Mouse (Mus musculus): ENCODE measurements at regions not wholly inside any gene's neighbourhood (a gene's known extent, or its start where the extent isn't known, plus 50 kb on each side); places are given as distances from the start of the nearest gene placed in this dataset.
A peak's percentile ranks its signal among the peaks of the same experiment; 100 is the strongest.

DNA sequence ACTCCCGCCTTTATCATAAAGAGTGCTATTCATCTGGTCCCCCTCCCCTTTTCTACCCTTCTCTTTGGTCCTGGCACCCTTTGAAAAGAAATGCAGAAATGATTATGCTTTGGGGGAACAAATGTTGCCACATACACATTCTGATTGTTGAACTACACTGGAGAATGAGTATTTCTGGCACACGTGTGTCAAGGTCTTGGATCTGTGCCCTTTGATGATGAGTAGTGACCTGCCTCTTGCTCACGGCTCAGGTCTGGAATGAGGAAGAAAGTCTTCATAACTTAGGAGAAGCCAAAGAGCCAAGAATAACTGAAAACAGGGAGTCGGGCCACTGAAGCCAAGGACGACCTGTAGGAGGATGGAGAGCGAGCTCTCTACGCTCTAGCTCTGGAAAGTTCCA lies 187.3 kb upstream of the Runx1 start:
- 65% methylated on average over 7 of the region's 7 CpGs for WGBS
- no peak overlapping the region for H3K4me3 ChIP-seq (ENCODE audit: insufficient read depth, low read depth, low read length)
- DNase-seq = peak; percentile 4
- H3K4me1 ChIP-seq (ENCODE audit: control insufficient read depth, insufficient read depth, low read length) = no peaks in the 10 kb centered on the region
- no peaks in the 10 kb centered on the region for H3K36me3 ChIP-seq (ENCODE audit: control insufficient read depth, insufficient read depth, low read length)
- H3K27me3 ChIP-seq (replicated peaks; ENCODE audit: control insufficient read depth, insufficient read depth, low read length) = no peaks in the 10 kb centered on the region
- no peak overlapping the region for H3K27ac ChIP-seq (ENCODE audit: insufficient read depth, low read depth, low read length)
- TF ChIP-seq CTCF (conservative IDR thresholded peaks at IDR 0.05; ENCODE audit: insufficient read depth, insufficient read length, low read depth, low read length) (no peak), POLR2A (IDR thresholded peaks at IDR 0.05; ENCODE audit: low read depth, low read length) (no peak)

DNA sequence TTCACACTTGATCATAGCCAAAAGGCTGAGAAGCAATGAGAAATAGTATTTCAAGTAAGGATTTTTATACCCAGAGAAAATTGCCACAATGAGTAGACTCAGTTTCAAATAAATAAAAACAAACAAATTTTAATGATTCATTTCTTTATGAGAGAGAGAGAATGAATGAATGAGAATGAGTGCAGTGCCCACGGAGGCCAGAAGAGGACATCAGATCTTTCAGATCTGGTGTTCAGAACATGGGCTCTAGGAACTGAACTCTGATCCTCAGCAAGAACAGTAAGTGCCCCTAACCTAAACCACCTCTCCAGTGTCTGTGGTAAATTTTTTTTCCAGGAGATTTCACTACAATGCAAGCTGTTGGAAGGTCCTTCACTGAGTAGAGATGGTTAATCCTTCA lies 185.5 kb upstream of the Runx1 start:
- WGBS = 93% methylated on average over 1 of the region's 1 CpGs
- Histone ChIP-seq H3K36me3 (ENCODE audit: control insufficient read depth, insufficient read depth, low read length) (no peaks in the 10 kb centered on the region), H3K4me1 (ENCODE audit: control insufficient read depth, insufficient read depth, low read length) (no peaks in the 10 kb centered on the region), H3K27me3 (replicated peaks; ENCODE audit: control insufficient read depth, insufficient read depth, low read length) (no peaks in the 10 kb centered on the region), H3K27ac (ENCODE audit: insufficient read depth, low read depth, low read length) (no peak overlapping the region), H3K4me3 (ENCODE audit: insufficient read depth, low read depth, low read length) (no peak overlapping the region)
- TF ChIP-seq CTCF (conservative IDR thresholded peaks at IDR 0.05; ENCODE audit: insufficient read depth, insufficient read length, low read depth, low read length) = no peak
- no peak for TF ChIP-seq POLR2A (IDR thresholded peaks at IDR 0.05; ENCODE audit: low read depth, low read length)
- DNase-seq = no peak

DNA sequence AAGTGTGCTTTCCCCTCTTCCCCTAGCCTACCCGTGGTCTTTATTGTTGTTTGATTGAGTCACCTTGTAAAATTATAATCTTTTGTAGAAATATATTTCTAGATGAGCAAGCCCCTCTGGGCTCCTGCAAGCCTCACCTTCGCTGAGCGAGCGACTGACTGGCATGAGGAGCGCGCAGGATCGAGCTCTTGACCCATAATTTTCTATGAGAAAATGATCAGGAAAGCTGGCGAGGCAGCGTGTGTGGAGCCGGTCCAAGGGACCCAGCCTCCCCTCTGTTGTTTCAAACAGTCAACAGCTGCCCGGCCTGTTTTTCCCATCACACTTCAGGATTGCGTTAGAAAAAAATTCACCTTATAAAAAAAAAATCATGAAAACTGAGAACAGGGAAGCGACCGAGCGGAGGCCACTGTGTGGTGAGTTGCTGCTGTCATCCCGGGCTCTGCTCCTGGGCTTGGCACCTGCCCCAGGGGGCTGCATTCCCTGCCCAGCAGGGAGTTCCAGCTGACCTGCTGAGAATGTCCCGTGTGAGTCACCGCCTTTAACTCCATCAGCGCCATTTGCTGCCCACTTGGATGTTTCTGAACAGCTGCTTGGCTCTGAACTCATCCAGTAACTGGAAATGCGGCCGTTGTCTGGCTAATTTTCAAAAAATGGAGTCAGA lies 180.5 kb upstream of the Runx1 start:
- DNase-seq = peak; percentile 25
- Histone ChIP-seq H3K27ac (ENCODE audit: insufficient read depth, low read depth, low read length) (no peak overlapping the region), H3K4me3 (ENCODE audit: insufficient read depth, low read depth, low read length) (no peak overlapping the region)

DNA sequence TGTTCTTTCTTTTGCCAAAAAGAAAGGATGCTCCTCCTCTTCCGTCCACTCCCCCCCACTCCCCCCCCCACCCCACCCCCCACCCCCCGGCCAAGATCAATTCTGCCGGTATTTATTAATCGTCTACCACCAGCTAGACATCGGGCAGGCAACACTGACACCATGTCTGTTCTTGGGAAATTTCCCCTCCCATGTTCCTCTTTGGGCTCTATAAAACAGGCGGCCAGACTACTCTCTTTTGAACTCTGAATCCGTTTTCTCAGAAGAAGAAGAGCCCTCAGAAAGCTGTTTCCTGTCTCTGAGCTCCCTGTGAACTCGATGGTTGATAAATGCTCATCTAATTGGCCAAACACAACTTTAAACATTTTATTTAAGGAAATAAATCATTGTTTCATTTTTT lies 179.5 kb upstream of the Runx1 start:
- WGBS = 22% methylated on average over 8 of the region's 8 CpGs
- Histone ChIP-seq H3K27me3 (replicated peaks; ENCODE audit: control insufficient read depth, insufficient read depth, low read length) (no peaks in the 10 kb centered on the region), H3K4me1 (ENCODE audit: control insufficient read depth, insufficient read depth, low read length) (no peaks in the 10 kb centered on the region), H3K4me3 (ENCODE audit: insufficient read depth, low read depth, low read length) (no peak overlapping the region), H3K36me3 (ENCODE audit: control insufficient read depth, insufficient read depth, low read length) (no peaks in the 10 kb centered on the region), H3K27ac (ENCODE audit: insufficient read depth, low read depth, low read length) (no peak overlapping the region)
- no peak for TF ChIP-seq CTCF (conservative IDR thresholded peaks at IDR 0.05; ENCODE audit: insufficient read depth, insufficient read length, low read depth, low read length)
- no peak for TF ChIP-seq POLR2A (IDR thresholded peaks at IDR 0.05; ENCODE audit: low read depth, low read length)
- DNase-seq = no peak

More for the DNA sequence above, 180.5 kb upstream of the Runx1 start:
- WGBS = 24% methylated on average over 21 of the region's 21 CpGs
- no peak for TF ChIP-seq CTCF (conservative IDR thresholded peaks at IDR 0.05; ENCODE audit: insufficient read depth, insufficient read length, low read depth, low read length)
- TF ChIP-seq POLR2A (IDR thresholded peaks at IDR 0.05; ENCODE audit: low read depth, low read length) = no peak
- no peaks in the 10 kb centered on the region for H3K27me3 ChIP-seq (replicated peaks; ENCODE audit: control insufficient read depth, insufficient read depth, low read length)
- H3K36me3 ChIP-seq (ENCODE audit: control insufficient read depth, insufficient read depth, low read length) = no peaks in the 10 kb centered on the region
- H3K4me1 ChIP-seq (ENCODE audit: control insufficient read depth, insufficient read depth, low read length) = no peaks in the 10 kb centered on the region

DNA sequence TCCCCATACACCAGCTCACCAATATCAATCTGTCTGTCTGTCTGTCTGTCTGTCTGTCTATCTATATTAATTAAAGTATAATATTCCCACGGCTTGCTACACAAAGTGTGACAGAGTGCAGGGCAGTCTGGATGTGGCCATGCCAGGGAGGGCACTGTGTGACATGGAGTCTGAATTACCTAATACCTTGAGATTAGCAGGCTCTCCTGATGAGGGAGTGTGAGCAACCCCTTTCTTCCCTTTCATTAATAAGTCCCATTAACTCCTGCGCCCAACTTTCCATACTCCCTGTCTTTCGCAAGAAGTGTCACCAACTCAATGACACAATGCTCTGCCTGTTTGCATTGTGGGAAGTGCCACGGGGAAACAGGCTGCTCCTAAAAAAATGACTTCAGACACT lies 177.9 kb upstream of the Runx1 start:
- TF ChIP-seq CTCF (conservative IDR thresholded peaks at IDR 0.05; ENCODE audit: insufficient read depth, insufficient read length, low read depth, low read length) = no peak
- no peak for TF ChIP-seq POLR2A (IDR thresholded peaks at IDR 0.05; ENCODE audit: low read depth, low read length)
- no peaks in the 10 kb centered on the region for H3K4me1 ChIP-seq (ENCODE audit: control insufficient read depth, insufficient read depth, low read length)
- no peaks in the 10 kb centered on the region for H3K27me3 ChIP-seq (replicated peaks; ENCODE audit: control insufficient read depth, insufficient read depth, low read length)
- DNase-seq = no peak
- no peak overlapping the region for H3K4me3 ChIP-seq (ENCODE audit: insufficient read depth, low read depth, low read length)
- 88% methylated on average over 4 of the region's 4 CpGs for WGBS
- no peak overlapping the region for H3K27ac ChIP-seq (ENCODE audit: insufficient read depth, low read depth, low read length)
- H3K36me3 ChIP-seq (ENCODE audit: control insufficient read depth, insufficient read depth, low read length) = no peaks in the 10 kb centered on the region

DNA sequence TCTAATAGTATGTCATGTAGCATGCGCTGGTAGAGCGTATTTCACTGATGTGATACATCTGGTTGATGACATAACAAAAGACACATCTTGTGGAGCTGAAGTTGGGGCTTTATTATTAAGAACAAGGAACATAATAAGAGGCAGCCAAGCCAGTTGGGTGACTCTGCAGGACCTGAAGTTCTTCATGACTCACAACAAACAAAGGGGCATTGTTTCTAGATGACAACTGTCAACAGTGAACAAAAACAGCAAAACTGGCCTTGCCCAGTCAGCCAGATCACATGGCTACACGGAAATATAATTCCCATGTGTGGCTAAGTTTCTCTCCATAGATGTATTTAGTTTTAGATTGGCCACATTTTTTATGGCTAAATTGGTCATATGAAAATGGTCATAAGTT lies 172.7 kb upstream of the Runx1 start:
- no peak overlapping the region for H3K27ac ChIP-seq (ENCODE audit: insufficient read depth, low read depth, low read length)
- no peak for DNase-seq
- no peaks in the 10 kb centered on the region for H3K36me3 ChIP-seq (ENCODE audit: control insufficient read depth, insufficient read depth, low read length)
- TF ChIP-seq CTCF (conservative IDR thresholded peaks at IDR 0.05; ENCODE audit: insufficient read depth, insufficient read length, low read depth, low read length) = no peak
- TF ChIP-seq POLR2A (IDR thresholded peaks at IDR 0.05; ENCODE audit: low read depth, low read length) = no peak
- WGBS = 92% methylated on average over 3 of the region's 3 CpGs
- H3K4me3 ChIP-seq (ENCODE audit: insufficient read depth, low read depth, low read length) = no peak overlapping the region
- no peaks in the 10 kb centered on the region for H3K27me3 ChIP-seq (replicated peaks; ENCODE audit: control insufficient read depth, insufficient read depth, low read length)
- H3K4me1 ChIP-seq (ENCODE audit: control insufficient read depth, insufficient read depth, low read length) = peaks cover 2% of the 10 kb centered on the region; the same call in 1 of the 2 replicates

DNA sequence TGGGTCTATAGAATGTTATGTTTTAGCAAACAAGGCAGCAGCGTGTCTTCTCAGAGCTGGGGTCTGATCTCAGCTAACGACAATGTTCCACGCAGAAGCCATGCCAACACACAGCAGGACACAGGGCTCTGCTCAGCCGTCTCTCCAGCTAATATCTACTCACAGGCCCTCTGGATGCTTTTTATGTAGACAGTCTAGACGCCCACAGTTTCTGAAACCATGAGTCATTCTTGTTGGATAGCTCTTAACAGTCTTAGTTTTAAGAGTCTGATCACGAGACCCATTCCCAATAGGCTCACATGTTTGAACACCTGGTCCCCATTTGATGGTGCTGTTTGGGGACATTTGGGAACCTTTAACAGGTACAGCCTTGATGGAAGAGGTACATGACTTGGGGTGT lies 171.7 kb upstream of the Runx1 start:
- WGBS = 82% methylated on average over 6 of the region's 6 CpGs
- Histone ChIP-seq H3K27me3 (replicated peaks; ENCODE audit: control insufficient read depth, insufficient read depth, low read length) (no peaks in the 10 kb centered on the region), H3K27ac (ENCODE audit: insufficient read depth, low read depth, low read length) (no peak overlapping the region), H3K4me3 (ENCODE audit: insufficient read depth, low read depth, low read length) (no peak overlapping the region), H3K4me1 (ENCODE audit: control insufficient read depth, insufficient read depth, low read length) (peaks cover 2% of the 10 kb centered on the region; the same call in 1 of the 2 replicates), H3K36me3 (ENCODE audit: control insufficient read depth, insufficient read depth, low read length) (no peaks in the 10 kb centered on the region)
- TF ChIP-seq POLR2A (IDR thresholded peaks at IDR 0.05; ENCODE audit: low read depth, low read length) (no peak), CTCF (conservative IDR thresholded peaks at IDR 0.05; ENCODE audit: insufficient read depth, insufficient read length, low read depth, low read length) (no peak)
- DNase-seq = no peak

Measured in kidney, adult 2 months (tissue).